Mouse (Mus musculus): ENCODE measurements around the gene Bola1. TPM values are rescaled to one million over a fixed set of nuclear protein-coding genes. Genes with fewer than 3 reads are reported as not detected.
"Not testable (repeated sequence)": the region's sequence is repeated elsewhere in the genome, so short reads cannot be mapped to it uniquely, and the experiment has no call there.

The Bola1 gene
- polyA plus RNA-seq, 1 experiment from 2014 or later: 64.1 TPM

DNA sequence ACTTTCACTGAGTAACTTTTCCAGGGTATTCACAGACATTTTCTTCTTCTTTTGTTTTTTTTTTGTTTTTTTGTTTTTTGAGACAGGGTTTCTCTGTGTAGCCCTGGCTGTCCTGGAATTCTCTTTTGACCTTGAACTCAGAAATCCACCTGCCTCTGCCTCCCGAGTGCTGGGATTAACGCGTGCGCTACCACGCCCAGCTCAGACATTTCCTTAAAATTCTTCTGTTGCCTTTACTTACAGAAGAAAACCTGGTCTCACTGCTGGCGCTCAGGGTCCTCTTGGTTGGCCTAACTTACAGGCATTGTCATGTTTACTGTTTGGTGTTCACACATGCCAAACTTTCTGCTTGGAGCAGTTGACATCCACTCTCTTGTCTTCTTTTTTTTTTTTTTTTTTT lies 44.3 kb downstream of the Bola1 start:
- no peak for ATAC-seq
- H3K4me3 ChIP-seq (replicated peaks; ENCODE audit: low read length): no peak overlapping the region
- no peak overlapping the region for H3K27ac ChIP-seq (ENCODE audit: low read length)
- H3K9me3 ChIP-seq (ENCODE audit: control insufficient read depth, low read length): no peaks in the 10 kb centered on the region
- H3K9ac ChIP-seq (replicated peaks; ENCODE audit: low read depth, low read length): no peak overlapping the region
- no peaks in the 10 kb centered on the region for H3K27me3 ChIP-seq (replicated peaks; ENCODE audit: control insufficient read depth, insufficient read depth, low read length)
- H3K36me3 ChIP-seq (ENCODE audit: control insufficient read depth, insufficient read depth): peaks cover 11% of the 10 kb centered on the region
- H3K4me1 ChIP-seq (replicated peaks; ENCODE audit: control insufficient read depth, insufficient read depth, low read length): peaks cover 33% of the 10 kb centered on the region
- no peak overlapping the region for H3K4me2 ChIP-seq (ENCODE audit: low read length)
- WGBS: 94% methylated on average over 6 of the region's 6 CpGs

DNA sequence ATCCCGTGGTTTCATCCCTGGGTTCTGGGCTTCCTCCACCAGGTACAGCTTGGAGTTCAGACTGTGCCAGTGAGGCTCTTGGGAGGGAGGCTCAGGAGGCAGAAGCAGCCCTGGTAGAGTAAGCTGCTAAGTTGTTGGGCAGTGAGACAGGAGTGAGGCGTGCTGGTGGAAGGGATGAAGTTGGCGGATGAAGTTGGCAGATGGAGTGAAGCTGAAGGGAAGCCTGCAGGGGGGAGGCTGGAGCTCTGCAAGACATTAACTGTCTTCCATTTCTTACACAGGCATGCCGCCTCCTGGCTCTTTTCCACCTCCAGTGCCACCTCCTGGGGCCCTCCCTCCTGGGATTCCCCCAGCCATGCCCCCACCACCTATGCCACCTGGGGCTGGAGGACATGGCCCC lies 45.5 kb downstream of the Bola1 start:
- not testable (repeated sequence) for ATAC-seq; H3K27me3 ChIP-seq (replicated peaks; ENCODE audit: control insufficient read depth, insufficient read depth, low read length); H3K9me3 ChIP-seq (ENCODE audit: control insufficient read depth, low read length); H3K9ac ChIP-seq (replicated peaks; ENCODE audit: low read depth, low read length); H3K4me2 ChIP-seq (ENCODE audit: low read length); H3K4me3 ChIP-seq (replicated peaks; ENCODE audit: low read length); H3K27ac ChIP-seq (ENCODE audit: low read length)
- peaks cover 11% of the 10 kb centered on the region for H3K36me3 ChIP-seq (ENCODE audit: control insufficient read depth, insufficient read depth)
- 68% methylated on average over 4 of the region's 4 CpGs for WGBS
- H3K4me1 ChIP-seq (replicated peaks; ENCODE audit: control insufficient read depth, insufficient read depth, low read length): peaks cover 35% of the 10 kb centered on the region

DNA sequence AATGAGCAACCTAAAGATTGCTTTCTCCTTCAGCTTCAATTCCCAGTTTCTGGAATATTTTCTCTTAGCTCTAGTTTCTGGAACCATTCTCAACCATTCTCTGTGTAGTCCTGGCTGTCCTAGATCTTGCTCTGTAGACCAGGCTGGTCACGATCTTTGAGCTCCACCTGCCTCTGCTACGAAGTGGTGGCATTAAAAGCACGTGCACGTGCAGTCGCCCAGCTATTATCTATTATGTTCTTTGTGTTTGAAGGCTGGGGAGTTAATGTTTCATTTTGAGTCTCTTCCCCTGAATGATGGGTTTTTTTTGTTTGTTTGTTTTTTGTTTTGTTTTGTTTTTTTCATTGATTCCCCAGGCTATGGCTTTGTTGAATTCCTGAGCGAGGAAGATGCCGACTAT lies 46.3 kb downstream of the Bola1 start:
- no peaks in the 10 kb centered on the region for H3K9me3 ChIP-seq (ENCODE audit: control insufficient read depth, low read length)

DNA sequence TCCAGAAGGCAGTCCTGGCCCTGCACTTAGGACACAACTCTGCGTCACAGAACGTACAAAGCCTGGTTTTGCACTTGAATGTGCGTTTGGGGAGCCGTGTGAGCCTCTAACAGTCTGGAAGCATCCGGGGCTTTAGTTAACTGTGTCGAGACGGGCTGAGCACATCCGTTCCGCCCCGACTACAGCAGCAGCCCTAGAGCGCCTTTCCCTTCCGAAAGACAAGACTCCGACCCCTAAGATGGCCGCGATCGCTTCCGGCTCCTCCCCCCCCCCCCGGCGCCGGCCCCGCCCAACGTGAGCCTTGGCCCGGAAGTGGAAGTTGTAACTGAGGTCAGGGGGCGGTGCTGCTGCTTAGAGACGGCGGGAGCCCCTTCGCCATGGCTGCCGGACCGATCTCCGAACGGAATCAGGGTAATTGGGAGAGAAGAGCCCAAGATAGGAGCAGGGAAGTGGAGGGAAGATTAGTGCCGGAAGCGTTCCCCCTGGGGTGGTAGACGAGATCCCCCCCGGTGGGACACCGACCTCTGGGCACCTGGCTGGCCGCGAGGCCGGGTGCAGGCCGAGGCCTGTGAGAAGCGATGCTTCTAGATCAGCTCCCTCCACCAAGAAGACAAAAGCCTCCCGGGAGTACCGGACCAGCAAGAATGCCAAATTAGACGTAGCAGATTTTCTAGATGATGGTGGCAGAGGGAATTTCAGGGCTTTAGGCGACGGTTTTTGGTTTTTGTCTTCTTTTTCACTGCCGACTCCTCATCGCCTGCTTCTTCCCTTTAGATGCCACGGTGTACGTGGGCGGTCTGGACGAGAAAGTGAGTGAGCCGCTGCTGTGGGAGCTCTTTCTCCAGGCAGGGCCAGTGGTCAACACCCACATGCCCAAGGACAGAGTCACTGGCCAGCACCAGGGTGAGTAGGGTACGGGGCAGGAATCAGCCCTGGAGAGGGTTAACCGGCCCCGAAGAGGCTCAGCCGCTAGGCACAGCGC lies 47.0 kb downstream of the Bola1 start, which contains the start of gene Sf3b4:
Gene Sf3b4 (plus strand): TSS at position 136 of the 982 bp plus-strand sequence.
- Histone ChIP-seq H3K27ac (ENCODE audit: low read length) (peak within 1 kb of the TSS; percentile 100), H3K27me3 (replicated peaks; ENCODE audit: control insufficient read depth, insufficient read depth, low read length) (no peaks in the 10 kb centered on the region), H3K4me2 (ENCODE audit: low read length) (peak within 1 kb of the TSS; percentile 98), H3K9ac (replicated peaks; ENCODE audit: low read depth, low read length) (peak within 1 kb of the TSS; percentile 92), H3K4me1 (replicated peaks; ENCODE audit: control insufficient read depth, insufficient read depth, low read length) (peaks cover 35% of the 10 kb centered on the region), H3K9me3 (ENCODE audit: control insufficient read depth, low read length) (no peaks in the 10 kb centered on the region), H3K4me3 (replicated peaks; ENCODE audit: low read length) (peak within 1 kb of the TSS; percentile 71), H3K36me3 (ENCODE audit: control insufficient read depth, insufficient read depth) (peaks cover 6% of the 10 kb centered on the region; the same call in 1 of the 2 replicates)
- ATAC-seq: peak; percentile 95
- WGBS: under 1% methylated on average over 55 of the region's 58 CpGs

More for the DNA sequence above, 46.3 kb downstream of the Bola1 start:
- Histone ChIP-seq H3K4me2 (ENCODE audit: low read length) (peak overlapping the region; percentile 98), H3K36me3 (ENCODE audit: control insufficient read depth, insufficient read depth) (peaks cover 9% of the 10 kb centered on the region), H3K9ac (replicated peaks; ENCODE audit: low read depth, low read length) (peak overlapping the region; percentile 82), H3K27ac (ENCODE audit: low read length) (no peak overlapping the region), H3K27me3 (replicated peaks; ENCODE audit: control insufficient read depth, insufficient read depth, low read length) (no peaks in the 10 kb centered on the region), H3K4me1 (replicated peaks; ENCODE audit: control insufficient read depth, insufficient read depth, low read length) (peaks cover 35% of the 10 kb centered on the region), H3K4me3 (replicated peaks; ENCODE audit: low read length) (peak overlapping the region; percentile 71)
- 34% methylated on average over 7 of the region's 7 CpGs for WGBS
- no peak for ATAC-seq

DNA sequence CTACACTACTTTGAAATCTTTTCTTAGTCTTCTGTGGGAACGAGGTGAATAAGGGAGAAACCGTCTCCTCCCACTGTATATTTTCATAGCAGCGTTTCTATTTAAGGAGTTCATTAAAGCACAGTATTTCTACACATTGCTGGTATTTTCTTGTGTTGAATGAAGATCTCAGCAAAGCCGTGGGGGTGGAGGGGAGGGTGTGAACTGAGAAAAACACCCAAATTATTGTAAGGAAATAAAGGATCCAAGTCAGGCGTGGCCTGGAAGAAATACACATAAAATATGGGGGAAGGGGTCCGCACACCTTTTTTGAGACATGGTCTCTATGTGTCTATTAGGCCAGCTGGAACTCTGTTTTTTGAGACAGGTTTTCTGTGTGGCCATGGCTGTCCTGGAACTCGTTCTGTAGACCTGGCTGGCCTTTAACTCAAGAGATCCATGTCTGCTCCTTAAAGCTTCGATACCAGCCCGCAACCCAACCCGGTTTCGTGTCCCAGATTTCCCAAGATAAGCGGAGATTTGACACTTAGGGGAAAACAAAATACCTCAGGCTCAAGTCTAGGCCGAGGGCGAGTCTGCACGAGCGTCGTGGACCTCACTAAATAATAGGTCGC lies 47.8 kb downstream of the Bola1 start:
- peak overlapping the region; percentile 93 for H3K4me2 ChIP-seq (ENCODE audit: low read length)
- ATAC-seq: peak; percentile 9

DNA sequence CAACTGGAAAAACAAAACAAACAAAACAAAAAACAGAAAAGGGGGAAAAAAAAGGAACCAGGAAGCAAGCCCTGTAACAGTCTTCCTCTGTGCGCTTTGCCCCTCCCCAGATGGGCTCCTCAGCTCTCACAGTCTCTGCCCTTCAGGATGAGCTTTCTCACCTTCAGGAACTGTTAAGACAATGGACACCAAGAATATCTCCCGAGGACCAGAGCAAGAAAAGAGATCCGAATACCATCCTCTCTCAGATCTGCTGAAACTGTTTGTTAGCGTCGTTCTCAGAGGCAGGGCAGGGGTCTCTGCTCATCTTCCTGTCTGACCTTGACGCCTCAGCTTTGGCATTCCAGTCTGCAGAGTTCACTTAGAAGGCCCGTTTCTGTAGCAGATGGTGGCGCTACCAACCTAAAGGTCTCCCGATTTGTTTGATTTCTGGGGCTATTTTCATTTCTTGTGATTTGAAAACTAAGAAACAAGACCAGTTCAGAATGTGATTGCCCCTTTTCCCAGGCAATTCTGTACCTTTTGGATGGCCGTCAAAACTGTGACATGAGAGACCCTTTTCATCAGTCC lies 48.4 kb downstream of the Bola1 start:
- no peaks in the 10 kb centered on the region for H3K9me3 ChIP-seq (ENCODE audit: control insufficient read depth, low read length)
- peak overlapping the region; percentile 71 for H3K4me3 ChIP-seq (replicated peaks; ENCODE audit: low read length)
- peak overlapping the region; percentile 93 for H3K4me2 ChIP-seq (ENCODE audit: low read length)
- H3K27me3 ChIP-seq (replicated peaks; ENCODE audit: control insufficient read depth, insufficient read depth, low read length): no peaks in the 10 kb centered on the region
- peaks cover 6% of the 10 kb centered on the region; the same call in 1 of the 2 replicates for H3K36me3 ChIP-seq (ENCODE audit: control insufficient read depth, insufficient read depth)
- WGBS: 73% methylated on average over 10 of the region's 10 CpGs
- ATAC-seq: no peak
- H3K4me1 ChIP-seq (replicated peaks; ENCODE audit: control insufficient read depth, insufficient read depth, low read length): peaks cover 35% of the 10 kb centered on the region
- H3K27ac ChIP-seq (ENCODE audit: low read length): peak overlapping the region; percentile 100
- peak overlapping the region; percentile 92 for H3K9ac ChIP-seq (replicated peaks; ENCODE audit: low read depth, low read length)

More for the DNA sequence above, 47.8 kb downstream of the Bola1 start:
- H3K9me3 ChIP-seq (ENCODE audit: control insufficient read depth, low read length): no peaks in the 10 kb centered on the region
- peaks cover 35% of the 10 kb centered on the region for H3K4me1 ChIP-seq (replicated peaks; ENCODE audit: control insufficient read depth, insufficient read depth, low read length)
- H3K9ac ChIP-seq (replicated peaks; ENCODE audit: low read depth, low read length): peak overlapping the region; percentile 92
- H3K27me3 ChIP-seq (replicated peaks; ENCODE audit: control insufficient read depth, insufficient read depth, low read length): no peaks in the 10 kb centered on the region
- H3K36me3 ChIP-seq (ENCODE audit: control insufficient read depth, insufficient read depth): peaks cover 6% of the 10 kb centered on the region; the same call in 1 of the 2 replicates
- H3K4me3 ChIP-seq (replicated peaks; ENCODE audit: low read length): peak overlapping the region; percentile 71
- WGBS: 16% methylated on average over 18 of the region's 18 CpGs
- peak overlapping the region; percentile 100 for H3K27ac ChIP-seq (ENCODE audit: low read length)

DNA sequence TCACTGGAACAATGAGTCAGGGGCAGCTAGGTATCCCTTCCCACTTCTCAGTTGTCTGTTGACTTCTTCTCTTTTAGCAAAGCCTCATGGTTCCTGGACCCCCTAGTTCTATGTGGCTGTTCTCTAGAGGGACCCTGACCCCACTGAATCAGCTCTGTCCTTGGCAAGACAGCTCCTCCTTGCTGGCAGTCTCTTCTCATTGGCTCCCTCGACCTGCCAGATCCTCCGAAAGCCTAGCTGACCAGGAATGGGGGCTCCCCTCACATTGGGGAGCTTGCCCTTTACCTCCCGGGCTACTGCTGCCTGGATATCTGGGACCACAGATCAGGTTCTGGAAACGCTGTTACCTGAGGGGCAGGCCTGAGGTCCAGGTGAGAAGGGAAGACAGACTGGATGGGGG lies 49.2 kb downstream of the Bola1 start:
- no peak for ATAC-seq
- H3K4me2 ChIP-seq (ENCODE audit: low read length): no peak overlapping the region
- H3K4me3 ChIP-seq (replicated peaks; ENCODE audit: low read length): no peak overlapping the region
- H3K4me1 ChIP-seq (replicated peaks; ENCODE audit: control insufficient read depth, insufficient read depth, low read length): peaks cover 35% of the 10 kb centered on the region
- H3K9ac ChIP-seq (replicated peaks; ENCODE audit: low read depth, low read length): no peak overlapping the region
- no peaks in the 10 kb centered on the region for H3K9me3 ChIP-seq (ENCODE audit: control insufficient read depth, low read length)
- H3K27me3 ChIP-seq (replicated peaks; ENCODE audit: control insufficient read depth, insufficient read depth, low read length): no peaks in the 10 kb centered on the region
- WGBS: 92% methylated on average over 4 of the region's 4 CpGs
- H3K36me3 ChIP-seq (ENCODE audit: control insufficient read depth, insufficient read depth): peaks cover 6% of the 10 kb centered on the region; the same call in 1 of the 2 replicates
- no peak overlapping the region for H3K27ac ChIP-seq (ENCODE audit: low read length)

DNA sequence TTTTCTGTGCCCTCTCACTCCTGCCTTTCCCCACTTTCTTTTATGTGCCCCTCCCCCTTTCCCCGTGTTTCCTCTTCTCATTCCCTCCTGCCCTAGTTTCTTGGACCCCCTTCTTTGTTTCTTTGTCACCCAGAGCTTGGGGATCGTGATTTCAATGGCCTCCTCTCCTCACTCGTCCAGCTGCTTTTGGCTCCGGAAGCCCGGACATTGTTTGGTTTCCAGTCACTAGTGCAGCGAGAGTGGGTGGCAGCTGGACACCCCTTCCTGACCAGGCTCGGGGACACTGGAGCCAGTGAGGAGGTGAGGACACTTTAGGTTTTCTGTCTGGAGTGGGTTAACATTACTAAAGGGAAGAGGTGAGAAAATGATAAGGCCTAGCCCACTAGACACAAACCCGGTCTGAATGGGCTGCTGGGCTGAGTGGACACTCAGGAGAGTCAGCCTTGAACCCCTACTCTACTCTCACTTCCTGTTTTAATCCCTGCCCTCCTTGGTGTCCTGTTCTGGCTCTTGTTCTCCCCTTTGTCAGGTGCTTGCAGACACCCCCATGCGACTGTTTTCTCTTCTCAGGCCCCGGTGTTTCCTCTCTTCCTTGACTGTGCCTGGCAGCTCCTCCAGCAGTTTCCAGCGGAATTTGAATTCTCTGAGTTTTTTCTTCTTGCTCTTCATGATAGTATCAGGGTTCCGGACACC lies 50.9 kb downstream of the Bola1 start:
- no peak for ATAC-seq
- H3K9ac ChIP-seq (replicated peaks; ENCODE audit: low read depth, low read length): no peak overlapping the region
- no peaks in the 10 kb centered on the region for H3K27me3 ChIP-seq (replicated peaks; ENCODE audit: control insufficient read depth, insufficient read depth, low read length)
- H3K4me2 ChIP-seq (ENCODE audit: low read length): no peak overlapping the region
- H3K27ac ChIP-seq (ENCODE audit: low read length): no peak overlapping the region
- 61% methylated on average over 12 of the region's 12 CpGs for WGBS
- no peaks in the 10 kb centered on the region for H3K9me3 ChIP-seq (ENCODE audit: control insufficient read depth, low read length)
- H3K36me3 ChIP-seq (ENCODE audit: control insufficient read depth, insufficient read depth): no peaks in the 10 kb centered on the region
- H3K4me1 ChIP-seq (replicated peaks; ENCODE audit: control insufficient read depth, insufficient read depth, low read length): peaks cover 24% of the 10 kb centered on the region
- no peak overlapping the region for H3K4me3 ChIP-seq (replicated peaks; ENCODE audit: low read length)
